Mouse (Mus musculus): ENCODE measurements around the gene Msx2.

GRCm38 (mm10) chr13:53518306-53518705 is 45.4 kb upstream of the Msx2 start:
- TF ChIP-seq CTCF (IDR thresholded peaks at IDR 0.05; ENCODE audit: extremely low read depth, insufficient read depth, low read length) (no peak), POLR2A (IDR thresholded peaks at IDR 0.05; ENCODE audit: extremely low read depth, insufficient read depth, low read length) (no peak)
